Mouse (Mus musculus): ENCODE data around the gene Btrc. TPM values are rescaled to one million over a fixed set of nuclear protein-coding genes. Genes with fewer than 3 reads are reported as not detected.
A peak's percentile ranks its signal among the peaks of the same experiment; 100 is the strongest.

Btrc gene
- polyA plus RNA-seq, 1 experiment from 2014 or later = 55.0 TPM

DNA sequence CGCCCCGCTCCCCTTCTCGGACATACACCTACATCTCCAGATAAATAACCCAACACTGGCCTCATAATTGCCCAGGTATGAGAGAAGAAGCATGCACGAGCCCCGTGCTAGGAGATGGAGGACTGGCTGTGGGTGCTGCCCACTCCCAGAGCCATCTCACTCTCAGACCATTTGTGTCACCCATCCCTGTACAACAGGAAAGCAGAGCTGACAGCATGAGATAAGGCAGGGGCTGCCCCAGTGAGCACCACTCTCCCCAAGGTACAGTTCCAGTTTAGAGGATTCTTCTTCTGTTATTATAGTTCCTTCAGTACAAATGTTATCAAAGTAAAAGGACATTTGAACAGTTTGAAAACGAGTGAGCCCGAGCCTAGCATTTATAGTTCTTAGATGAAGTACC is 163.8 kb downstream of the Btrc start:
- no peaks in the 10 kb centered on the region for H3K27me3 ChIP-seq
- H3K36me3 ChIP-seq = peaks cover 78% of the 10 kb centered on the region
- no peak overlapping the region for H3K4me3 ChIP-seq
- no peak for ATAC-seq (ENCODE audit: low FRiP score, low read depth)
- H3K4me1 ChIP-seq = no peaks in the 10 kb centered on the region
- H3K27ac ChIP-seq = no peak overlapping the region
- H3K9ac ChIP-seq = no peak overlapping the region
- 88% methylated on average over 7 of the region's 7 CpGs for whole genome bisulfite sequencing
- no peak overlapping the region for H3K4me2 ChIP-seq (replicated peaks)
- no peaks in the 10 kb centered on the region for H3K9me3 ChIP-seq

DNA sequence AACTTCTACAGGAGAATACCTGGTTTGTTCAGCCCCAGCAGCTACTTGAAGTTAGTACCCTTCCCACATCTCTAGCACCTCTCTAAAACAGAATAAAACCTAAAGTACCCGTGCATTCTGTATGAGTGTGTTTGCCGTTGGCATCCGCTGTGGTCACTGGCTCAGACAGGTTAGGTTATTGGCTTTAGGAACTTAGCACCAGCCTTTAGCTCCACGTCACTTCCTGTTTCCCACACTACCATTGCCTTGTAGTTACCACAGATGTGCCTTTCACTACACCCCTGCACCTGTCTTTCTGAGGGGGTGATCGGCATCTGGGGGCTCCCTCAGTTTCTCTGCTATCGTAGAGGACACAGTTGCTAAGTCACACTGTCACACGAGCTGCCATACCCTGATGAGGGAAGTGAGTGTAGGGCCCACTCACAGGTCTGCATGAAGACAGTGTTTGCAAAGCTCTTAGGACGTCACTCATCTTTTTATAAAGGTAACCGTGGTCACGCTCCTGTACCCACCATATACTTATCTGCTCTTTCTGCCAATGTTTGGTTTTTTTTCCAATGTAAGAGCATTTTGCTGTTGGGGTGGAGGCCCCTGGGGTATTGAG is 164.5 kb downstream of the Btrc start:
- 92% methylated on average over 10 of the region's 10 CpGs for WGBS
- H3K9me3 ChIP-seq = no peaks in the 10 kb centered on the region
- H3K4me1 ChIP-seq = no peaks in the 10 kb centered on the region
- no peak overlapping the region for H3K4me3 ChIP-seq
- no peak for ATAC-seq (ENCODE audit: low FRiP score, low read depth)
- no peak overlapping the region for H3K9ac ChIP-seq
- no peak overlapping the region for H3K4me2 ChIP-seq (replicated peaks)
- peaks cover 72% of the 10 kb centered on the region for H3K36me3 ChIP-seq
- H3K27me3 ChIP-seq = no peaks in the 10 kb centered on the region
- H3K27ac ChIP-seq = no peak overlapping the region

DNA sequence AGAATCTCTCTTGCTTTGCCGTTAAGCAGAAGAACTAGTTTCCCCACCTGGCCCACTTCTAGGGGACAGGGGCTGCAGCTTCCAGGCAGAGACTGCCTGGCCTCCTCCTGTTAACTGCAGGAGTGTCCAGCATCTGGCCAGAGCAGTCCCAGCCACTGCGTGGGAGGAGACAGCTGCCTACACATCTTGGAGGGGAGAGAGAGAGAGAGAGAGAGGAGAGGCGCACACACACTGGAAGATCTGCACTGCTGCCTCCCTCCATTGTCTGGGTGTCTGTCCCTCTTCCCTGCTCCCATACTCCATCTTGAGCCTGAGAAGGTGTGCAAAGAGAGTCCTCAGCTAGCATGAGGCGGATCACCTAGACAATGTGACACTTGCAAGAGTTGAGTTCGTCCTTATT is 165.8 kb downstream of the Btrc start:
- Histone ChIP-seq H3K27me3 (no peaks in the 10 kb centered on the region), H3K4me1 (peaks cover 2% of the 10 kb centered on the region; the same call in 1 of the 2 replicates), H3K9me3 (no peaks in the 10 kb centered on the region), H3K36me3 (peaks cover 59% of the 10 kb centered on the region), H3K4me2 (replicated peaks) (no peak overlapping the region), H3K9ac (no peak overlapping the region), H3K4me3 (no peak overlapping the region), H3K27ac (no peak overlapping the region)
- no peak for ATAC-seq (ENCODE audit: low FRiP score, low read depth)
- WGBS = 78% methylated on average over 5 of the region's 5 CpGs

DNA sequence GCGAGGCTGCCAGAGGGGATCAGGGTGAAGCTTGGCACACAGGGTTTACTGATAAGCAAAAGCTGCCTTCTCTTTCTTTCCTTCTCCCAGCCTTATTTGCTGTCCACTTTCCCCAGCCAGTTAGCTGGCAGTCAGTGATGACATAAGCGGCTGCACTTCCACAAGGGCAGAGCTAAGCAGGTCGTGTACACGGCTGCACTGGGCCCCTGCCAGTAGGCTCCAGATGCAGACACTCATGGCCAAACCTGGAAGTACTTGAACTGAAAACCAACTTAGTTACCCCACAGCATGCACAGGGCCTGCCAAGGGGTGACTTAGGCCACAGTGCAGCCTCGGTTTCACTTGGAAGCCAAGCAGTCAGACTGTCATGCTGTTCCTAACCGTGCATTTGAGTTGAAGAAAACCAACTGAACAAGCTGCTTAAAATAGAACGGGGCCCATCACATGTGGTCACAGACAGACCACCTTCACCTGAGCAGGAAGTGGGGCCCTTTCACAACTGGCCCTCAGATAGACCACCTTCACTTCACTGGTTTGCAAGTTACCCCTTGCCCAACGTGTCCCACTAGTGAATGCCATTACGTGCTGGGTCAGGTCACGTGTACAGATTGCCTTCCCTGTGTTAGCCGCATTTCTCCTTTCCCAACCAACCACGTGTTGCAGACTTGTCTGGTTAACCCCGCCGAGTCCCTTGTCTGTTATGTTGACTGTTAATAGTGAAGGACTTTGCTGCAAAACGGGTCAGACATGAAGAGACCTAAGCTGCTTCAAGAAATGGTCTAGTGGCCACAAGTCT is 166.9 kb downstream of the Btrc start:
- no peak for ATAC-seq (ENCODE audit: low FRiP score, low read depth)

DNA sequence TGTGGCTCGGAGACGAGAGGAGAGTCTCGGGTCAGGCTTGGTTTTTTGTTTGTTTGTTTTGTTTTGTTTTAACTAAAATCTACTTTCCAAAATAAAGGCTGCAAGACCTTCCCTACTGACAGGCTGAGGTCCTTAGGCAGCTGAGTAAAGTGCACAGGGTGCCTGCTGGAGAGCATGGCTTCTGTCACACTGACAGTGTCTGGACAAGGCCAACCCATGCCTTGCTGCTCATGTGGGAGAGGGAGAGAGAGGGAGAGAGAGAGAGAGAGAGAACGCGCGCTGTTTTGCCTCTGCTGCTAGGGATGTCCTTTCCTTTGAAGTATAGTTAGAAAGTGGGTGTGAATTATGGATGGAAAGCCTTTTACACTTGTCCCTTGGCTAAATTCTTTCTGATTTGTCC is 168.0 kb downstream of the Btrc start:
- no peaks in the 10 kb centered on the region for H3K9me3 ChIP-seq
- no peak overlapping the region for H3K4me3 ChIP-seq
- peaks cover 44% of the 10 kb centered on the region for H3K36me3 ChIP-seq

More for the DNA sequence above, 166.9 kb downstream of the Btrc start:
- Histone ChIP-seq H3K9me3 (no peaks in the 10 kb centered on the region), H3K4me3 (no peak overlapping the region), H3K27me3 (peaks cover 4% of the 10 kb centered on the region; the same call in 1 of the 2 replicates), H3K4me2 (replicated peaks) (no peak overlapping the region), H3K9ac (no peak overlapping the region), H3K27ac (no peak overlapping the region), H3K4me1 (peaks cover 8% of the 10 kb centered on the region), H3K36me3 (peaks cover 48% of the 10 kb centered on the region)
- WGBS = 79% methylated on average over 15 of the region's 15 CpGs

DNA sequence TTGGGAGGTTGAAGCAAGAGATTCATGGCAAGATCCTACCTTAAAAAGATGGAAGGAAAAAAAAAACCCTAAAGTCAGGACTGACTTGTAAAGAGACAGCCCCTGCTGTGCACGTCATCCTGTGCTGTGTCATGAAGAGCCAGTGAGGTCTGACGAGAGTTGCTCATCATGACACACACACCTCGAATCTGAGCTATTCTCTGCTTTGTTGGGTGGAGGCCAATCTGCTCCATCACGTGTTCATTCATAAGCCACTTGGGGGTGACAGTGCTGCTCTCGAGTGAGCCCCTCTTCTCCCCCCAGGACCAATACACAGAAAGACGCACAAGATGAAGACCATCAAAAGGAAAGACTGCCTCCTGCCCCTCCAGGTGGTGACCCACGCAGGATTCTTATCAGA is 170.1 kb downstream of the Btrc start:
- Histone ChIP-seq H3K4me3 (no peak overlapping the region), H3K4me1 (peaks cover 8% of the 10 kb centered on the region), H3K4me2 (replicated peaks) (no peak overlapping the region), H3K36me3 (peaks cover 23% of the 10 kb centered on the region), H3K9me3 (no peaks in the 10 kb centered on the region), H3K9ac (no peak overlapping the region), H3K27me3 (peaks cover 16% of the 10 kb centered on the region), H3K27ac (no peak overlapping the region)
- 74% methylated on average over 7 of the region's 7 CpGs for WGBS
- no peak for ATAC-seq (ENCODE audit: low FRiP score, low read depth)

More for the DNA sequence above, 168.0 kb downstream of the Btrc start:
- Histone ChIP-seq H3K27ac (no peak overlapping the region), H3K4me2 (replicated peaks) (no peak overlapping the region), H3K27me3 (peaks cover 12% of the 10 kb centered on the region; the same call in 1 of the 2 replicates), H3K9ac (no peak overlapping the region), H3K4me1 (peaks cover 8% of the 10 kb centered on the region)
- WGBS = 48% methylated on average over 6 of the region's 6 CpGs
- ATAC-seq (ENCODE audit: low FRiP score, low read depth) = no peak

DNA sequence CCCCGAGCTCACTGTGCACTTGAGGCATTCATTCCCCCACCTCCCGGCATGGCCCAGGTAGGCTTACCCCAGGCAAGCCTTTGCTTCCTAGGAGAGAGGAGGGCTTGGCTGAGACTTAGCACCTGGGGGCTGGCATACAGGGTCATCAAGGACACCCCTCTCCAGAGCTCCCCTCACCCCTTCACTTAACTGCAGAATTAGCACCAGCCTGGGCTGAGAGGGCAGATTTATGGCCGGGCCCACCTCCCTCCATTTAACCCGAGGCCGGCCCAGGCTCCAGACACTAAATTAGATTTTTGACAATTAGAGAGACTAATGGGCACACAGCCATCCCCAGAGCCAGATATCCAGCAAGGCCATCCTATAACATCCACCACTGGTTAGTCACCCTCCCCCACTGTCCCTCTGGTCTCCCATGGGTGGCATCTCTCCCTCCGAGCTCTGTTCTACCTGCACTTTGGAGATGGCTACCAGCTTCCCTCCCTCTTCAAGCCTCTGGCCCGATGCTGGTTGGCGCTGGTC is 171.7 kb downstream of the Btrc start:
- 46% methylated on average over 8 of the region's 8 CpGs for WGBS
- H3K9me3 ChIP-seq = no peaks in the 10 kb centered on the region
- no peak for ATAC-seq (ENCODE audit: low FRiP score, low read depth)

DNA sequence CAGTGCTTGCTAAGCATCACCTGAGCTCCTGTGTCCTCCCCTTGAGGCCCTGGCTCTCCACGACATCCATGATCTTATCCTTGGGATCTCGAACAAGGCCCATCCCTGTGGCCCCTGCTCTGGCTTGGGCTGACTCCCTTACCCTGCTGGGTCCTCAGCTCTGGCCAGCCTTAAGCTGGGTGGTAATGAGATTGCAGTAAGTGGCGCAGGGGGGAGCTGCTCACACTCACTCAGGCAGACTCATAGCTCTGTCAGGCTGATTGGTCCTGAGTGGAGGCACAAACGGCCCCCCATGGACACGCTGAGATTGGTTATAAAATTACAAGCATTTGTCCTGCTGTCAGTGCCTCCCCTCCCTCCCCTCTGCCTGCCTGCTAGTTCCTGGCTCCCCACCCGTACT is 172.4 kb downstream of the Btrc start:
- H3K9me3 ChIP-seq = no peaks in the 10 kb centered on the region
- ATAC-seq (ENCODE audit: low FRiP score, low read depth) = no peak
- H3K27ac ChIP-seq = no peak overlapping the region
- H3K27me3 ChIP-seq = peaks cover 37% of the 10 kb centered on the region
- H3K4me3 ChIP-seq = no peak overlapping the region
- peaks cover 9% of the 10 kb centered on the region for H3K4me1 ChIP-seq
- no peak overlapping the region for H3K9ac ChIP-seq
- H3K36me3 ChIP-seq = peaks cover 2% of the 10 kb centered on the region; the same call in 1 of the 2 replicates
- H3K4me2 ChIP-seq (replicated peaks) = no peak overlapping the region
- WGBS = 37% methylated on average over 6 of the region's 6 CpGs

More for the DNA sequence above, 171.7 kb downstream of the Btrc start:
- H3K9ac ChIP-seq = no peak overlapping the region
- H3K4me3 ChIP-seq = no peak overlapping the region
- peaks cover 8% of the 10 kb centered on the region for H3K4me1 ChIP-seq
- H3K4me2 ChIP-seq (replicated peaks) = no peak overlapping the region
- no peak overlapping the region for H3K27ac ChIP-seq
- peaks cover 31% of the 10 kb centered on the region for H3K27me3 ChIP-seq
- H3K36me3 ChIP-seq = peaks cover 6% of the 10 kb centered on the region

DNA sequence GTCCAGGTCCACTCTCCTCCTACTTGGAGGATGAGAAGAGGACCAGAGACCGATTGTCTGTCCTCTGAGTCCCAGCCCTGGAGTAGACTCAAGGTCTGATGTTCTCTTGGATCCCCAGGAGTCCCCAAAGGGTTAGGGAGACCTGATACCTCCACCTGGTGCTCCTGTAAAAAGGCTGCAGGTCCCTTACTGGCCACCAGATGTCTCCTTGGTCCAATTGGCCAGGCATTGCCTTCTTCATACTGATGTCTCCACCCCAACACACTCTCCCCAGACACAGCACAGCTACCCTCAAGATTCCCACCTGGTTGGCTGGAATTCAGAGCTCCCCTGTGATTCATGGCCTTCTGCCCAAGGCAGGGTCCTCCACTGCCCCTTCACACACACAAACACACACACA is 174.0 kb downstream of the Btrc start:
- no peak for ATAC-seq (ENCODE audit: low FRiP score, low read depth)
- 58% methylated on average over 1 of the region's 1 CpGs for WGBS
- Histone ChIP-seq H3K9me3 (no peaks in the 10 kb centered on the region), H3K4me3 (no peak overlapping the region), H3K4me2 (replicated peaks) (no peak overlapping the region), H3K4me1 (peaks cover 18% of the 10 kb centered on the region), H3K9ac (no peak overlapping the region), H3K27ac (no peak overlapping the region), H3K27me3 (peaks cover 53% of the 10 kb centered on the region), H3K36me3 (no peaks in the 10 kb centered on the region)

DNA sequence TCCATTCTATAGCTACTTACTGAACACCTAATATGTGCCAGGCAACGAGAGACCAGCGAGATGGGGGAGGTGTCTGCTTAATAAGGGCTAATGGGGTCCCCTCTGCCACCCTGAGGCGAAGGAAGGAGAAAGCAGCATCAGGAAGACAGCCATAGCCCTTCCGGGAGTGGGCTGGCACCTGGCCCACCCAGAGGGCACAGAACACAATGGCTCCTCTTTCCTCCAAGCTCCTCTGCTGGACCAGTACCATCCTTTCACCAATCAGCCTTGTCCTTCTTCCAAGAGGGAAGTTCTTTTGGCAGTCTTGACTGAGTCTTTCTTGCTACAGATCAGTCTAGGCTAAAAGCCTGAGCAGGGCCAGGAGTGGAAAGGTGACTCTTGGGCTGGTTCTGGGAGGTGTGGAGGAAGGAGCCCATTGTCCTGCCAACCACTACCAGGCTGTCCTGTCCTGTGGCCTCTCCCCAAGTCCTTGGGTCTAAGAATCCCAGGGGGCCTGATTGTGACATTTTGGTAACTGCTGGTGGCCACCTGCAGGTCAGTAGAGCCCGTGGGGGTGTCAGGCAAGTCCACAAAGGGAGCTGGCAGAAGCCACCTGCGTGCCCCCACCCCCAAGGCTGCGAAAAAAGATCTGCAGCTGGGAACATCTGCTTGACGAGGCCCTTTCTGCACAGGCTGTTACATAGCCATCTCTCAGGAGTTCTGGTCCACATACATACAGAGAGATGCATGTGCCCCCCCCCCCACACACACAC is 177.3 kb downstream of the Btrc start:
- H3K36me3 ChIP-seq = no peaks in the 10 kb centered on the region
- peaks cover 73% of the 10 kb centered on the region for H3K27me3 ChIP-seq

DNA sequence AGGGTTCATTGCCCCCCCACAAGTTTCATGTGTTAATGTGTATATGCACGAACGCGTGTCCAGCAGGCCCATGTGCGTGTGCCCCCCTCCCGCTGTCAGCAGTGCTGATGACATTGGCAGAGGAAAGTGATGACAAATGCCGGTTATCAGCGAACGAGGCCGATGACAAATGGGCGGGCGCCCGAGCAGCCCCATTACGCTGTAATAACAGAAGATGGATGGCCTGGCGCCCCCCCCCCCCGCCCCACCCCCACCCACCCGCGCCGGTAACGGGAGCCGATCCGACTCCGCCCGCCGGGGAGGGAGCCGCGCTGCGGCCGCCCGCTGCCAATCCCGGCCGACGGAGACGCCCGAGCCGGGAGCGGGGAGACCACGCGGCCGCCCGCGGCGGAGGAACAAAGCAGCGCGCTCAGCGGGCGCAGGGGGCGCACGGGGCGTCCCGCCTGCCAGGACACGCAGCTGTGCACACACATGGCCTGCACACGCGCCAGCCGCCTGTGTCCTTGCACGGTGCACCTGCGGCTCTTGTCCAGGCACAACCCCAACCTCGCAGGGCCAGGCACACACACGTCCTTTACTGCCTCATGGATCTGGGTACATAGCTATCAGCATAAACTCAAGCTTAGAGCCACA is 178.0 kb downstream of the Btrc start:
- H3K4me1 ChIP-seq = peaks cover 14% of the 10 kb centered on the region
- 1% methylated on average over 24 of the region's 58 CpGs for WGBS
- peak overlapping the region; percentile 73 for H3K4me2 ChIP-seq (replicated peaks)
- peak overlapping the region; percentile 58; the same call in 1 of the 2 replicates for H3K9ac ChIP-seq
- no peak overlapping the region for H3K27ac ChIP-seq
- H3K36me3 ChIP-seq = no peaks in the 10 kb centered on the region
- peaks cover 76% of the 10 kb centered on the region for H3K27me3 ChIP-seq
- H3K4me3 ChIP-seq = peak overlapping the region; percentile 42
- ATAC-seq (ENCODE audit: low FRiP score, low read depth) = peak; percentile 21; the same call in 1 of the 2 replicates
- H3K9me3 ChIP-seq = no peaks in the 10 kb centered on the region

More for the DNA sequence above, 177.3 kb downstream of the Btrc start:
- Histone ChIP-seq H3K9ac (peak overlapping the region; percentile 58; the same call in 1 of the 2 replicates), H3K27ac (no peak overlapping the region), H3K4me3 (peak overlapping the region; percentile 42), H3K4me2 (replicated peaks) (peak overlapping the region; percentile 73), H3K4me1 (peaks cover 14% of the 10 kb centered on the region), H3K9me3 (no peaks in the 10 kb centered on the region)
- WGBS = 24% methylated on average over 8 of the region's 8 CpGs
- ATAC-seq (ENCODE audit: low FRiP score, low read depth) = no peak

Measured in limb, embryonic 13.5 days (tissue).